Mouse (Mus musculus): ENCODE measurements around the gene Pml.
"Not testable (repeated sequence)": the region's sequence is repeated elsewhere in the genome, so short reads cannot be mapped to it uniquely, and the experiment has no call there.

- not testable (repeated sequence) for TF ChIP-seq CTCF, POLR2A (IDR thresholded peaks at IDR 0.05; ENCODE audit: extremely low read depth, insufficient read depth, low read length)
Observed at GRCm38 (mm10) chr9:58253805-58254122, 4.2 kb upstream of the Pml start.
